Mouse (Mus musculus): ENCODE results near the gene Rnf224.
"Not testable (repeated sequence)": the region's sequence is repeated elsewhere in the genome, so short reads cannot be mapped to it uniquely, and the experiment has no call there.

Rnf224 gene

DNA sequence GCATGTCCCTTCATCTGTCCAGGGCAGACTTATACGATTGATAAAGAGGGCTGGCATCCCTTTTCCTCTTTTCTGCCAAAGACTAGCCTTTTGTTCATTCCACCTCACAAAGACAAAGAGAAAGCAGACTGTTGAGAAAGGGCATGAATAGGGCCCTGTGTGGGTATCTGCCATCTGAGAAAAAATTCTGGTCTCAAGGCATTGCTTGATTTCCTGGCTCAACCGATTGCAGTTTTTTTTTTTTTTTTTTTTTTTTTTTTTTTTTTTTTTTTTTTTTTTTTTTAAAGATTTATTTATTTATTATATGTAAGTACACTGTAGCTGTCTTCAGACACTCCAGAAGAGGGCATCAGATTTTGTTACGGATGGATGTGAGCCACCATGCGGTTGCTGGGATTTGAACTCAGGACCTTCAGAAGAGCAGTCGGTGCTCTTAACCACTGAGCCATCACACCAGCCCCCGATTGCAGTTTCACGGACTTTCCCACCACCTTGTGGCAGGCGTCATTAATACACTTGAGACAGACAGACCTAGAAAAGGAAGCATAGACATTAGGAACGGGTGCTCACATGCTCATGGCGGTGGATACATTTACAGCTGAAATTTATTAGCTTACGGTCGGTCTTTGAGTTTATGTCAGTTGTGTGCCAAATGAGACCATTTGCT is 20.0 kb upstream of the Rnf224 start:
- not testable (repeated sequence) for DNase-seq (ENCODE audit: low spot score in 2 of 2)

DNA sequence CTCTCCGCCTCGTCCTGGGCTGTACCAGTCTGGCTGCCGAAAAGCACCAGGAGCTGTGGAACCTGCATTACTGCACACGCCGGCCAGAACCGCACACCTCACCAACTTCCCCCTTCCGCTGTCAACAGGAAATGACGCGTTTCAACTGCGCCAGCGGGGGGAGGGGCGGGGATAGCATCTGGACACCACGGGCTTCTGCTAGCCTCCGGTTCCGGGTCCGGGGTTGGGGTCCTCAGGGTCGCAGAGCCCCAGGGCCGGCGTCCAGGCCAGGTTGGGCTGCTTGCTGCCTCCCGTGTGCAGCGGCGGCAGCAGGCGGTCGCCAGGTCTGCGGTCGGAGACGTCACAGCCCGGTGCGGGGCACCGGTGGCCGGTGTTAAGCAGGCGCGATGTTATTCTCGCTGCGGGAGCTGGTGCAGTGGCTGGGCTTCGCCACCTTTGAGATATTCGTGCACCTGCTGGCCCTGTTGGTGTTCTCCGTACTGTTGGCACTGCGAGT is 18.7 kb upstream of the Rnf224 start, which contains the start of gene Tmem203:
TSS of gene Tmem203 (plus strand) at position 156 of the 496 bp plus-strand sequence.
- peak; percentile 75 to 77 for DNase-seq (ENCODE audit: low spot score in 2 of 2)

- no peak for DNase-seq (ENCODE audit: low spot score in 2 of 2)
Measured at GRCm38 (mm10) chr2:25252331-25252730, 15.7 kb upstream of the Rnf224 start.

DNA sequence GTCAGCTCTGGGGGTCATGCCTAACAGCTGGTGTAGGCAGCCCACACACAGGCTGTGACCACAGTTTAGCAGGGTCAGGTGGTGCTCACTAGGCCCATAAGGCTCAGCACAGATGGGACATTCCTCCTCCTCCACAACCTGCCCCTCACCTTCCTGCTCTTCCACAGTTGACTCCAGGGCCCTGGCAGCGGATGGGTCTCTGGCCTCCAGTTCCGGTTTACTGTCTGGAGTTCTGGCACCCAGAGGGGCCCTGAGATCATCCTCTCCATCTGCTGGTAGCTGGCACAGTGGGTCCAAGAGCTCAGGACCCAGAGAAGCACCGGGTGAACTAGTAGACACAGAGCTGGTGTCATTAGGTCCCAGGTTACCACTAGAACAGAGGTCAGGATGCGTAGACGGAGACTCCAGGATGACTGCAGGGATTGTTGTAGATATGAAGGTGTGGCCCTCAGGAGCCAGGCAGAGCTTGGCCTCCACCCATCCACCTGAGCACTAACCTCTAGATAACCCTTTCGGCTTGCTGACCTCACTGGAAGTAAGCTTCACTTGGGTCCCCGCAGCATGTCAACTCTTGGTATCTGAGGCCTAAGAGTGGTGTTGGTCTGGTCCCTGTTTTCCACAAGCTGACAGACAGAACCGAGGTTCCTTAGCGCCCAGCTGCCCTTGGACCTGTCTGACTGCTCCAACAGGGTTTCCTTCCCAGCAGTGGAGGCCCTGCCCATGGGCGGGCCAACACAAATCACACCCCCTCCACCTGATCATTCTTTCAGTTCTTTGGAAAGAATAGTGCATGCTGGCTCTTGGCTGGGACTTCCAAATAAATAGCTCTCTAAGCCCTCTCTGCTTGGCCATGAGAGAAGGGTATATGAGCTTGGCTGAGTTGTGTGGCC is 9.8 kb upstream of the Rnf224 start, which contains the start of gene AL732309.1:
TSS of gene AL732309.1 (minus strand) at position 681 of the 890 bp plus-strand sequence.
- no peak for DNase-seq (ENCODE audit: low spot score in 2 of 2)

- no peak for DNase-seq (ENCODE audit: low spot score in 2 of 2)
Measured at GRCm38 (mm10) chr2:25244144-25244543, 7.6 kb upstream of the Rnf224 start.

GRCm38 (mm10) chr2:25243342-25243741 is 6.8 kb upstream of the Rnf224 start:
- no peak for DNase-seq (ENCODE audit: low spot score in 2 of 2)

- DNase-seq (ENCODE audit: low spot score in 2 of 2) = no peak
Measured at GRCm38 (mm10) chr2:25242101-25242506, 5.5 kb upstream of the Rnf224 start, which contains the start of the genes Rnf208 and Cysrt1. TSS of gene Rnf208 (plus strand) at chr2:25242255. TSS of gene Cysrt1 (minus strand) at chr2:25242452.

DNA sequence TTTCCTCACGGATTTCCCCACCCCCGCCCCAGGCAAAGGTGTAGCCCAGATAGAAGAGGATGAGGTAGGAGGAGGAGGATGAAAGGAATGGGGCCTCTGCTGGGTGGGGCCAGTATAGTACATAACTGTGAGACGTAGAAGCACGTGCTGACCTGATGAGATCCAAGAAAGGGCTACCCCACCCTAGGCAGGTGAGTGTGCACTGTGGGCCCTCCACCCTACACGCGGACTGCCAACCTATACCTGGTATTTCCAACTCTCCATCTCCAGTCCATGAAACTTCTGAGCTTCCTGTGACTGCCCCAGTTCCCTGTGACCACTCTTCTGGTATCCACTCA is 4.8 kb upstream of the Rnf224 start:
- DNase-seq (ENCODE audit: low spot score in 2 of 2) = no peak

DNA sequence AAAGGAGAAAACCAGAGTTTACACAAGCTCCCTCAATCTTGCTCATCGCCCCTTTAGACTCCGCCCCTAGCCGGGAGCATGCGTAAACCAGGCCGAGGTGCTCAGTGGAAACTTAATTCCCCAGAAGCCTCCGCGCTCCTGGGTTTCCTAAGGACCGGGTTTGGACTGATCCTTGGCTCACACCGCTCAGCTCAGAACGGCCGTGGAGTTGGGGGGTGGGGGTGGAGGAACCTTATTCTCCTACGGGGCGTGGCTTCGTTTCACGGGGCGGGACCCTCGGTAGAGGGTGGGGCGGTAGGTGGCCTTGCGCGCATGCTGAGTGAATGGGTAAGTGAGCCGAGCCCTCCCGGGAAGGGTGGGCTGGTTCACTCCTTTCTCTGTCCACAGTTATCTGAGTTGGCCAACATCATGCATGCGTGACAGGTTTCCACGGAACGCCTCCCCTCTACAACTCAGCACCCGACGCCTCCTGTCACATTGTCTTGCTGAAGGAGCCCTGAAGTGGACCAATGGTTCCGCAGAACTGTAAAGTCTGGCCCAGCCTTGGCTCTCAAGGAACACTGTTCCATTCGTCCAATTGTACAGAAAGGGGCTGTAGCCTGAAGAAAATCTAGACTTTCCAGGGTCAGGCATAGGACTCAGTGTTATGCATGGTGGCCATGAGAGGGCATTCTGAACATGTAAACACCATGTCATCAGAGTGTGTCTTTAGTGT is 4.3 kb upstream of the Rnf224 start:
- DNase-seq (ENCODE audit: low spot score in 2 of 2) = peak; percentile 61 to 73

DNA sequence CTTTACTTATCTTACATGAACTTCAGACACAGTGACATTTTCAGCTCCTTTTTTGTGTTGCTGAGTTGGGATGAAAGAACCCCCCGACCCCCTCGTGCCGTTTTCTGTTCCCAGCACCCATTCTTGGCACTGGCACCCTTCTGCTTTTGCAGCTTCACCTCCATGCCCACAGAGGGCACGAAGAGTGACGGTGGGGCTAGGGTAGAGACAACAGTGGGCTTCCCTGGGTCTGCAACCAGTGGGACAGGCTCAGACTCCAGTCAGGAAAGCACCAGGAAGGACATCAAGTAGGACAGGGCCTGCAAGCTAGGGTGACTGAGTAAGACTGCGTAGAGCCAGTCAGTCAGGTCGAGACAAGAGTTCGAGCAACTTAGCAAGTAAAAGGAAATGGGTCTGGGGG is 3.7 kb upstream of the Rnf224 start:
- DNase-seq (ENCODE audit: low spot score in 2 of 2) = no peak

DNA sequence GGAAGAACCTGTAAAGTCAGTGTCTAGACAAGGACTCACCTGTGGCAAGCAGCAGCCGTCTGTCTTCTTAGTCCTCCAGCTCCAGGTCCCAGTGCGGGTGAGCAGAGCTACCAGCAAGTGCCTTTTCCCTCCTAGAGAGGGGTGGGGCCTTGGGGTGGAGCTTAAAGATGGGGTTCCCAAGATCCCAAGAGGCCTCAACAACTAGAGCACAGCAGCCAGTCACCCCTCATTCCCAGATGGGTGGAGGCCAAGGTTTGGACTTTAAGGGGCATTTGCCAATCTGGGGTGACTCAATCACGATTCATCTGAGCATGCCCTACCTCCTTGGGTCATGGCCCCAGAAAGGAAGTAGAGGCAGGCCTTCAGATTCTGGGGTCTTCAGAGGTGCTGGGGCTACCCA is 3.2 kb upstream of the Rnf224 start:
- no peak for DNase-seq (ENCODE audit: low spot score in 2 of 2)

GRCm38 (mm10) chr2:25238106-25238505 is 1.5 kb upstream of the Rnf224 start:
- no peak for DNase-seq (ENCODE audit: low spot score in 2 of 2)

DNA sequence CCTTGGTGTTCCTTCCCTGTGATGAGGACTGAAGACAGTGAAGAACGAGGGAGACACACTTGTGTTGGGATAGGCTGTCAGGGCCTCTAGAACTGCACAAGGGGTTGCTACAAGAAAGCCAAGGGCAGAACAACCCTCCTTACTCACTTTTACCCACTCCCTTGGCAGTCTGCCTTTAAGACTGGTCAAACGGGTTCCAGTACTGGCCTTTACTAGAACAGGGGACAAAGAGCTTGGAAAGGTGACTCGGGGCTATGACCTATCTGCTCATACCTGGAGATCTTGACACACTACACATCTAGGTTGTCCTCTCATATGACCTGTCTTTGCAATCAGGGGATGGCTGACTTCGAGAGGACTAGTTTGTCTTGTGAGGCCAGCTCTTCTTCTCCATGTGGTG is 935 bp upstream of the Rnf224 start:
- DNase-seq (ENCODE audit: low spot score in 2 of 2) = no peak

DNA sequence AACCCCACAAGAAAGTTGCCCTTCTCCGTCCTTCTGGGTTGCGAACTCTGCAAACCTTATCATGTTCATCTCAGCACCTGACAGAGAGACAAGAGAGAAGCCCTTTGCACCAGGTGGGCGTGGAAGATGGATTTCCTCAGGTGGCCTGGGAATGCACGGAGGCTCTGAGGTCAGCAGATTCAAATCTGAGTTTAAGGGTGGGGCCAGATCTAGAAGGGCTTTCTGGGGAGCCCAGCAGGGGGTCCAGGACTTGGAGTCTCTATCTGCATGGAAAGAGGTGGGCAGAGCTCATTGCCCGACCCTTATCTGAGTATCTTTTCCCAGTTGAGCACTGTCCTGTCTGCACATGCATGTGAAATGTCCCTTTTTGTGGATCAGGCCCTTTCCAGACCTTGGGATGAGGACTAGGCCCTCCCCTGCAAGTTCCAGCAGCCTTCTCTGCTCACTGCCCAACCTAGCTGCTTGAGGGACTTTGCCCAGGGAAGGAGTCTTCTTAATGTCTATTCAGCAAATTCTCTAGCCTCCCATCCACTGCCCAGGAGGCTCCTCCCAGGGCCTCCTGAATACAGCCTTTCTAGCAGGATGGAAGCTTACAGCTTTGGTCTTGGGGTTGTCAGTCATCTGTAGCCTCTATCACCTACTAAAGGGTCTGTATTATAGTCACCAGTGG is 1.9 kb downstream of the Rnf224 start:
- DNase-seq (ENCODE audit: low spot score in 2 of 2) = no peak

DNA sequence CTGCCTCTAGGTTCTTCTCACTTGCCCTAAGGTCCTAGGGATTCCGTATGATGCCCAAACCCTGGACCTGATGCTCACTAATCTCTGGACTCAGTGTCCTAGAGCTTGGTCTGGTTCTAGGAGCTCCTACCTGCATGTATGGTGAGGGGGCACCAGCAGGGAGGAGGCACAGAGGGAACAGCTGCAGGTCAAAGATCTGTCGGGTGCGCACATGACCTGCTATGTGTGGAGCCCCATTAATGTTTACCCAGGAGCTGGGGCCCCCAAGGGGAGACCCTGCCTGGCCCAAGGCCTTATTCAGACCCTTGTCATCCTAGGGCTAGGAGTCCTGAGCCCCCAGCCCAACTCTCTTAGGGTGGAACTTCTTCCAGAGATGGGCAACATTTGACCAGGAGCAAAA is 2.5 kb downstream of the Rnf224 start, which contains the start of gene Slc34a3:
TSS of gene Slc34a3 (minus strand) at position 315 of the 400 bp plus-strand sequence.
- no peak for DNase-seq (ENCODE audit: low spot score in 2 of 2)

DNA sequence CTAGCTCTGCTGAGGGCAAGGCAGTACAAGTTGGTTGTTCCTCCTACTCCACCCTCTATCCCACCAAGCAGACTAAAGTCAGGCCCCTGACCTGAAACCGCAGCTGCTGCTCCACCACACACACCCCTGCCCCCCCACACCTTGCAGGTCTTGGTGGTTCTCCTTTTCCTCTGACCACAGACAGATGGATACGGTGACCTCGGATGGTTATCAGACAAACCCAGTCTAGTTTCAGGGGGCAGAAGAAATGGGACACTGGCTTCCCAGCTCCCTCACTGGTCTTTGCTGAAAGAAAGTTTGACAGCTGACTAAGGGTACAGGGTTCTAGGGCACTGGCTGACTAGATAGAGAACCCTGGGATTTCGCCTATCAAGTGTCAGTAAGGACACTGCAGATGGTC is 3.2 kb downstream of the Rnf224 start:
- no peak for DNase-seq (ENCODE audit: low spot score in 2 of 2)

DNA sequence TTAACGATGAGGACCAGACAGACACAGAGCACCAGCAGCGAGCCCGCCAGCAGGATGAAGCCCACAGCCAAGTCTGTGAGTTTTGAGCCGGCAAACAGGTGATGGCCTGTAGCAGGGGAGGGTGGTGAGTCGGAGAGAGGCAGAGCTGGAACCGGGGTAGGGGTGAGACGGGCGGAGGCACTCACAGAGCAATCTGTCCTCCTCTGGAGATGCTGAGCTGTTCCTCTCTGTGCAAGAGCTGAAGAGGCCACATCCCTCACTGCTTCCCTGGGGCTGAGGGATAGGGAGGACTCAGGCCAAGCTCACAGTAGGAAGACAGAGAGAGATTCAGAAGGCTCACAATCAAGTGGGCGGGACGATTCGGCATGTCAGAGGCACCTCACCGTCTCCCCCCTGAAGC is 5.5 kb downstream of the Rnf224 start:
- no peak for DNase-seq (ENCODE audit: low spot score in 2 of 2)

GRCm38 (mm10) chr2:25230581-25230980 is 6.0 kb downstream of the Rnf224 start:
- DNase-seq (ENCODE audit: low spot score in 2 of 2) = no peak

DNA sequence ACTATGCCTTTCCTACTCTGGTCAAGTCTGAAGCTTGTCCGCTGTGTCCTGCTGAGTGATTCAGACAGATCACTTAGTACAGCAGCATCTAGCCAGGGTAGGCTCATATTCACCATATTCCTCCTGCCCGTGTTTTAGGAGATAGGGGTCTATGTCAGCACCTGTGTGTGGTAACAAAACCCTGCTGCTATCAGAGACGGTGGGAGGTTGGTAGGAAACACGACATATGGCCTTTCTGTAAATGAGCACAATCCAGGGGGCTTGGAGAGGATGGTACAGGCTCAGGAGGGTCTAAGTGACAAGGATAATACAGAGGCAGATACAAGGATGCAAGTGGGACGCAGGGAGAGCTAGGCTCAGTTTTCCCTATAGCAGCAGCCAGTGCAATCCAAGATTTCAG is 7.0 kb downstream of the Rnf224 start:
- no peak for DNase-seq (ENCODE audit: low spot score in 2 of 2)

GRCm38 (mm10) chr2:25228995-25229530 is 7.5 kb downstream of the Rnf224 start:
- DNase-seq (ENCODE audit: low spot score in 2 of 2) = no peak

DNA sequence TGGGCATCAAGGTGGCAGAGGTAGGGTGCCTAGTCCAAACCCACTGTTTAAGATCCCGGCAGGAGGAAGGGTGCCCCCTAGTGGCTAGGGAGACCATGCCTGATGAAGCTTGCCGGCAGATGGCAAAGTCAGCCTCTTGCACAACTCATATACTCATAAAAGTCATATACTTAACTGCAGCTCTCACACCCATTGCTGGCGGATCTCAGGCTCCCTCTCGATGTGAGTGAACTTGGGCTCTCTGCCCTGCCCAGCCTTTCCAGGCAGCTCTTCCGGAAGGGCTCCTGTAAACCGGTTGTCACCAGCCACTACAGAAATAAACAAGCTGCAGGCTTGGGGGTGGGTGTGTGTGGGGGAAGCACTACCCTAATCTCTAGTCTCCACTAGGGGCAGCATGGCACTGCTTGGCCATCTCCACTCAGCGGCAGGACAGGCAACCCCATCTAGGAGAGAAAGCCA is 8.1 kb downstream of the Rnf224 start:
- DNase-seq (ENCODE audit: low spot score in 2 of 2) = peak; percentile 77 to 79

Data from right cerebral cortex, postnatal 36 days (tissue).